Mouse (Mus musculus) ES-Bruce4 (cell line): ENCODE measurements around the gene Retreg3. TPM values are rescaled to one million over a fixed set of nuclear protein-coding genes. Genes with fewer than 3 reads are reported as not detected.

Source experiments
- H3K27ac ChIP-seq: 2 replicates; pipeline ENCODE4 v1.5.1; 2012; ENCODE audit warnings: low read length, inconsistent platforms; ENCODE audit not compliant: insufficient read depth
- H3K27me3 ChIP-seq: 2 replicates; pipeline ENCODE4 v1.6.1; 2012; ENCODE audit warnings: mild to moderate bottlenecking, low read length, inconsistent platforms; ENCODE audit not compliant: control insufficient read depth, poor library complexity, insufficient read depth, severe bottlenecking
- H3K36me3 ChIP-seq: 2 replicates; pipeline ENCODE4 v1.6.1; 2012; ENCODE audit warnings: inconsistent platforms, mild to moderate bottlenecking, low read length, moderate library complexity; ENCODE audit not compliant: control insufficient read depth, poor library complexity, insufficient read depth, severe bottlenecking
- H3K4me1 ChIP-seq: one replicate; pipeline ENCODE4 v1.8.1; 2011; ENCODE audit warnings: low read length; ENCODE audit not compliant: control insufficient read depth, insufficient read depth
- H3K4me3 ChIP-seq: 2 replicates; pipeline ENCODE4 v1.5.1; 2011; ENCODE audit warnings: low read depth, mild to moderate bottlenecking, low read length
- H3K9ac ChIP-seq: 2 replicates; pipeline ENCODE4 v1.6.1; 2012; ENCODE audit warnings: low read depth, mild to moderate bottlenecking, inconsistent platforms; ENCODE audit not compliant: poor library complexity, severe bottlenecking
- H3K9me3 ChIP-seq: replicated peaks from 2 replicates; pipeline ENCODE4 v1.6.1; 2012; ENCODE audit warnings: mild to moderate bottlenecking, low read length, inconsistent platforms; ENCODE audit not compliant: control insufficient read depth, poor library complexity, insufficient read depth, severe bottlenecking
- CTCF ChIP-seq: IDR thresholded peaks from one replicate; pipeline ENCODE4 v1.8.1; 2011; ENCODE audit warnings: low read depth, low read length
- EP300 ChIP-seq: IDR thresholded peaks from 2 replicates; pipeline ENCODE4 v1.6.1; 2011; ENCODE audit warnings: low read depth, low read length; ENCODE audit not compliant: insufficient read depth
- POLR2A ChIP-seq: IDR thresholded peaks from one replicate; pipeline ENCODE4 v1.8.1; 2011; ENCODE audit warnings: low read length; ENCODE audit not compliant: insufficient read depth
- polyA plus RNA-seq: library from polyadenylated mRNA; stranded (reverse); fragments of >200 nt; gene quantifications from 2 replicates; pipeline ENCODE4 v1.2.4, GENCODE M21; 2011; ENCODE audit warnings: low read depth; ENCODE audit not compliant: missing spikeins, insufficient read depth, insufficient read length

The Retreg3 gene
- polyA plus RNA-seq, 1 experiment: 32.3 TPM

DNA sequence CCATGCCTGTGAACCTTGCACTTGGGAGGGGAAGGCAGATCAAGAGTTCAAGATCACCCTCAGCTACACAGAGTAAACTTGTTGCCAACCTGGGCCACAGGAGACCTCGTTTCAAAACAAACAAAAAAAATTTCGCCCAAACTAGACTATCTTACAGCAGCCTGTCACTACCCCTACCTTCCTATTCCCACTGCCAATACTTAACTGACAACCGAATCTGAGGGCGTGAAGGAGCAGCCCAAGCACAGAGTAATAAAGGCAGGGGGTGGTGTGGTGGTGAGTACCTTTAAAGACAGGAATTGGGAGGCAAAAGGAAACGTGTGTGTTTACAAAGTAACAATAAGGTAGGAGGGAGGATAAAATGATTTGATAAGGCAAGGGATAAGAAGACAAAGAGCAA, 9.0 kb downstream of the Retreg3 start:
- H3K27me3 ChIP-seq: no peaks in the 10 kb centered on the region
- no peak overlapping the region for H3K4me3 ChIP-seq
- TF ChIP-seq EP300 (no peak), POLR2A (no peak), CTCF (no peak)
- no peak overlapping the region for H3K27ac ChIP-seq
- H3K9ac ChIP-seq: no peak overlapping the region
- no peaks in the 10 kb centered on the region for H3K4me1 ChIP-seq
- H3K9me3 ChIP-seq: no peaks in the 10 kb centered on the region; the same call in 1 of the 2 replicates
- no peaks in the 10 kb centered on the region for H3K36me3 ChIP-seq

- Histone ChIP-seq H3K4me3 (no peak overlapping the region), H3K27me3 (no peaks in the 10 kb centered on the region), H3K9me3 (no peaks in the 10 kb centered on the region; the same call in 1 of the 2 replicates), H3K36me3 (peaks cover 3% of the 10 kb centered on the region; the same call in 1 of the 2 replicates), H3K4me1 (no peaks in the 10 kb centered on the region), H3K9ac (no peak overlapping the region), H3K27ac (no peak overlapping the region)
- TF ChIP-seq EP300 (no peak), POLR2A (no peak), CTCF (no peak)
Measured at GRCm38 (mm10) chr11:101109351-101109750, 10.3 kb downstream of the Retreg3 start.

DNA sequence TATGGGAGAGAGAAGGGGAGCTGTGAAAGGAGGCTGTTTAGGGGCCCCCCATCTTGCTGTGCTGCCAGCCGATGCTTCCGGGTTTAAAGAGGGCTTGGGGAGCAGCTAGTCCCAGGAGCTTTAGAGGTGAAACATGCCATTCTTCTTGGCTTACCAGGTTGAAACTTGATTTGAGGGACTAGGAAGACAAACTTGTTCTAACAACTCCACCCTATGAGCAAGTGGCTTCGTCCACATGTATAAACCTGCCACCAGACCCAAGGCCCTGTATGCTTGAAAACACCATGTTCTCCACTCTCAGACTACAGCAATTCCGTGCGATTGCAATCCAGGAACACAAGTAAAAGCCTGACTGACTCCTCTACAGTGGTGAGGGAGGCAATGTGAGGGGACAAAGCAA, 16.7 kb downstream of the Retreg3 start:
- no peak overlapping the region for H3K4me3 ChIP-seq
- H3K27me3 ChIP-seq: no peaks in the 10 kb centered on the region
- peaks cover 47% of the 10 kb centered on the region for H3K36me3 ChIP-seq
- no peaks in the 10 kb centered on the region for H3K4me1 ChIP-seq
- no peak overlapping the region for H3K9ac ChIP-seq
- H3K27ac ChIP-seq: no peak overlapping the region
- TF ChIP-seq POLR2A (no peak), CTCF (no peak), EP300 (no peak)
- no peaks in the 10 kb centered on the region for H3K9me3 ChIP-seq

GRCm38 (mm10) chr11:101098231-101098630, 21.5 kb downstream of the Retreg3 start:
- no peaks in the 10 kb centered on the region for H3K4me1 ChIP-seq
- TF ChIP-seq EP300 (no peak), POLR2A (no peak), CTCF (no peak)
- H3K27ac ChIP-seq: no peak overlapping the region
- no peaks in the 10 kb centered on the region for H3K9me3 ChIP-seq
- H3K4me3 ChIP-seq: no peak overlapping the region
- H3K9ac ChIP-seq: no peak overlapping the region
- no peaks in the 10 kb centered on the region for H3K27me3 ChIP-seq
- peaks cover 50% of the 10 kb centered on the region for H3K36me3 ChIP-seq

GRCm38 (mm10) chr11:101095314-101096024, 24.2 kb downstream of the Retreg3 start, which contains the start of gene Psmc3ip:
Gene Psmc3ip (minus strand): TSS chr11:101095436.
- Histone ChIP-seq H3K36me3 (peaks cover 57% of the 10 kb centered on the region), H3K4me1 (no peaks in the 10 kb centered on the region), H3K4me3 (peak within 1 kb of the TSS; percentile 97), H3K27me3 (no peaks in the 10 kb centered on the region), H3K9ac (peak within 1 kb of the TSS; percentile 91), H3K27ac (peak within 1 kb of the TSS; percentile 55; the same call in 1 of the 2 replicates), H3K9me3 (no peaks in the 10 kb centered on the region)
- TF ChIP-seq POLR2A: no peak
- TF ChIP-seq CTCF: peak; percentile 70

DNA sequence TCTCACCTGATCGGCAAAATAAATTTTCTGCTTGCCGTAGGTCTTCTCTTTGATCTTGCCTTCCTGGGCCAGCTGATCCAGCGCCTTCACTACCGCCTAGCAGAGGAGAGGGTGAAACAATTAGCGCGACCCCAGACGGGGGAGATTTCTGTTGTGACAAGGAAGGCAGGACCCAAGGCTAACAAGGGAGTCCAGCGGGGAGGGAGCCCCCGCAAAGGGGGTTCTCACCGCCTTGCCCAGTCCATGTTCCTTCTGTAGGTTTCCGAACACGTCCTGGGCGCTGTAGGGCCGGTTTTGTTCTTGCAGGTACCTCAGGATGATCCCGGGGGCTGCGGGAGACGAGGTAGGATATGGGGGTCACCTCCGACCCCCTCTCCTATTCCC, 24.8 kb downstream of the Retreg3 start:
- no peak overlapping the region for H3K27ac ChIP-seq
- H3K27me3 ChIP-seq: no peaks in the 10 kb centered on the region
- H3K9ac ChIP-seq: peak overlapping the region; percentile 91
- no peaks in the 10 kb centered on the region for H3K9me3 ChIP-seq
- peaks cover 57% of the 10 kb centered on the region for H3K36me3 ChIP-seq
- H3K4me1 ChIP-seq: no peaks in the 10 kb centered on the region
- H3K4me3 ChIP-seq: peak overlapping the region; percentile 97
- no peak for TF ChIP-seq EP300
- no peak for TF ChIP-seq CTCF
- no peak for TF ChIP-seq POLR2A
